Mouse (Mus musculus): ENCODE data around the gene Lactbl1.

GRCm38 (mm10) chr4:136610387-136610856 lies 12.0 kb upstream of the Lactbl1 start, which contains the start of gene Tex46:
- TF ChIP-seq CTCF (IDR thresholded peaks at IDR 0.05; ENCODE audit: extremely low read depth, insufficient read depth, low read length): no peak
- TF ChIP-seq POLR2A (IDR thresholded peaks at IDR 0.05; ENCODE audit: extremely low read depth, insufficient read depth, low read length): no peak

Data from cortical plate, adult 2 months (tissue).